Mouse (Mus musculus): Measurements from ENCODE around the gene Lman1l. TPM values are rescaled to one million over a fixed set of nuclear protein-coding genes. Genes with fewer than 3 reads are reported as not detected.

Gene Lman1l
- polyA plus RNA-seq (2012; rRNA removed): not detected in 2 replicates
- not detected in 2 replicates for polyA plus RNA-seq (2014; fragmentation: Nextera tagmentation; extraction: Ambion mirVana)

DNA sequence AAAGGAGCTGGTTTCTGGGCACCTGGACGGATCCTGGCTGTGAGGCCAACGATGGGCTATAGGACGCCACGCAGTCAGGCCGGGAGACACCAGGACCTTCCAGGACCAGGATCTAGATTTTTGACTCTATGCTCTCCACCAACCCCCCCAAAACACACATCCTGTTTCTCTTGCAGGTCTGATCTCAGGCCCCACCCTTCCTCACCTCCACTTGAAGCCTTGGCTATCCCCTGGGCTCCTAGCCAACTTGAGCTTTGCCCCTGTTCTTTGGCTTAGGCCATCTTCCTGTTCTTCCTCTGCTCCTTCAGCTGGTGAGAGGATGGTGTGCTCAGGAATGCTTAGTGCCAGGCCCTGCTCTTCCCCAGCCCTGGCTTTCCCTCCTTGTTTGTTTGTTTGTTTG is at the start of gene Lman1l:
Gene Lman1l, minus strand, starts transcription at position 101 of the 400 bp plus-strand sequence.
- TF ChIP-seq EP300 (IDR thresholded peaks at IDR 0.05; ENCODE audit: low read depth) (no peak), CTCF (IDR thresholded peaks at IDR 0.05; ENCODE audit: low read depth) (no peak)
- ATAC-seq (ENCODE audit: insufficient read depth) (no peak), DNase-seq (ENCODE audit: low read depth in 3 of 3, low spot score in 3 of 3) (no peak)
- H3K27me3 ChIP-seq (ENCODE audit: control insufficient read depth, insufficient read depth, low read length): no peaks in the 10 kb centered on the region
- WGBS (ENCODE audit: insufficient replicate concordance): 81% methylated on average over 5 of the region's 5 CpGs
- no peak within 1 kb of the TSS for H3K4me2 ChIP-seq (ENCODE audit: low read depth)
- no peak within 1 kb of the TSS for H3K4me3 ChIP-seq (ENCODE audit: insufficient read depth in 1 of 2, low read depth in 2 of 2, low read length in 2 of 2)
- H3K27ac ChIP-seq: no peak within 1 kb of the TSS
- H3K9me3 ChIP-seq (ENCODE audit: control insufficient read depth, low read length): no peaks in the 10 kb centered on the region
- H3K9ac ChIP-seq (replicated peaks): no peak within 1 kb of the TSS
- peaks cover 0 to 8% of the 10 kb centered on the region in 2 experiments; a peak in 2 of 4 replicates for H3K4me1 ChIP-seq (replicated peaks; ENCODE audit: control insufficient read depth in 2 of 2, insufficient read depth in 2 of 2, low read length in 1 of 2)
- H3K36me3 ChIP-seq (replicated peaks; ENCODE audit: control insufficient read depth, insufficient read depth, low read depth): no peaks in the 10 kb centered on the region

DNA sequence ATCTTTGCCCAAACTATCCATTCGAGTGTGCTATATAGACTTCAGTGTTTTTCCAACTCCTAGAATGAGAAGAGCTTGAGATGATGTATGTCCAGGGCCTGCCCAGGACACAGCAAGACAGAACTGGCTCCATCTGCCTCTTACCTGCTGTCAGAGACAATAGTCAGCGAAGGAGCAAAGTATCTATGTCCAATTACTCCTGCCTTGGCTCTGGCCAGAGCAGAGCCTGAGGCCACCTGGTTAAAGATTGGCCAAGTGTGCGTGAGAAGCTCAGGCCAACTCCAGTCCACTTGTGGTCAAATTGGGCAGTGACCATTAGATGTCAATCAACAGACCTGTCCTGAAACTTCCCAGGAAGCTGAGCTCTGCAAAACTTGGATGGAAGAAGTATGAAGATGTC is 49.0 kb upstream of the Lman1l start:
- no peak overlapping the region for H3K27ac ChIP-seq
- no peak overlapping the region for H3K9ac ChIP-seq (replicated peaks)
- DNase-seq (ENCODE audit: low read depth in 3 of 3, low spot score in 3 of 3): no peak
- H3K27me3 ChIP-seq (ENCODE audit: control insufficient read depth, insufficient read depth, low read length): no peaks in the 10 kb centered on the region
- H3K4me1 ChIP-seq (replicated peaks; ENCODE audit: control insufficient read depth in 2 of 2, insufficient read depth in 2 of 2, low read length in 1 of 2): peaks cover 0 to 9% of the 10 kb centered on the region in 2 experiments; a peak in 1 of 4 replicates
- H3K4me2 ChIP-seq (ENCODE audit: low read depth): no peak overlapping the region
- 47% methylated on average over 3 of the region's 3 CpGs for WGBS (ENCODE audit: insufficient replicate concordance)
- no peaks in the 10 kb centered on the region for H3K36me3 ChIP-seq (replicated peaks; ENCODE audit: control insufficient read depth, insufficient read depth, low read depth)
- H3K4me3 ChIP-seq (ENCODE audit: insufficient read depth in 1 of 2, low read depth in 2 of 2, low read length in 2 of 2): no peak overlapping the region
- TF ChIP-seq CTCF (IDR thresholded peaks at IDR 0.05; ENCODE audit: low read depth): no peak
- no peak for TF ChIP-seq EP300 (IDR thresholded peaks at IDR 0.05; ENCODE audit: low read depth)
- no peaks in the 10 kb centered on the region for H3K9me3 ChIP-seq (ENCODE audit: control insufficient read depth, low read length)
- peak; percentile 39; the same call in 1 of the 2 replicates for ATAC-seq (ENCODE audit: insufficient read depth)

DNA sequence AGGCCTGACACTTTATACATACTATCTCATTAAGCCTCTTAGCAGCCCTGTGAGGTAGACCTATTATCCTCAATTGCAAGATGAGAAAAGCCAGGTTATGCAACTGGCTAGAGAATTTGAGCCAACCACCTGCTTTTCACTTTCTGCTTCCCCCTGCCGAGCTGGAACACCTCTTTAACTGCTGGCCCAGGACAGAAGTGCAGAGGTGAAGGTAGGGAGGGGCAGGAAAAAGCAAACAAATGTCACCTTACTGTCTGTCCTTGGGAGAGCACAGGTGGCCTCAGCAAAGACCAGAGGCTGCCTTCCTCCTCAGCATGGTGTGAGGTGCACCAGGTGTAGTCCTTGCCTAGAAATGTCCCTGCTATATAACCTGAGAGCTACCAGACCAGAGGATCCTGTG is 47.7 kb upstream of the Lman1l start:
- no peaks in the 10 kb centered on the region for H3K27me3 ChIP-seq (ENCODE audit: control insufficient read depth, insufficient read depth, low read length)
- H3K36me3 ChIP-seq (replicated peaks; ENCODE audit: control insufficient read depth, insufficient read depth, low read depth): no peaks in the 10 kb centered on the region
- no peak for DNase-seq (ENCODE audit: low read depth in 3 of 3, low spot score in 3 of 3)
- H3K27ac ChIP-seq: no peak overlapping the region
- no peak overlapping the region for H3K4me2 ChIP-seq (ENCODE audit: low read depth)
- no peak overlapping the region for H3K9ac ChIP-seq (replicated peaks)
- ATAC-seq (ENCODE audit: insufficient read depth): no peak
- TF ChIP-seq EP300 (IDR thresholded peaks at IDR 0.05; ENCODE audit: low read depth) (no peak), CTCF (IDR thresholded peaks at IDR 0.05; ENCODE audit: low read depth) (no peak)
- WGBS (ENCODE audit: insufficient replicate concordance): 27% methylated on average over 1 of the region's 1 CpGs
- H3K9me3 ChIP-seq (ENCODE audit: control insufficient read depth, low read length): no peaks in the 10 kb centered on the region
- no peak overlapping the region for H3K4me3 ChIP-seq (ENCODE audit: insufficient read depth in 1 of 2, low read depth in 2 of 2, low read length in 2 of 2)
- H3K4me1 ChIP-seq (replicated peaks; ENCODE audit: control insufficient read depth in 2 of 2, insufficient read depth in 2 of 2, low read length in 1 of 2): peaks cover 0 to 9% of the 10 kb centered on the region in 2 experiments; a peak in 1 of 4 replicates

DNA sequence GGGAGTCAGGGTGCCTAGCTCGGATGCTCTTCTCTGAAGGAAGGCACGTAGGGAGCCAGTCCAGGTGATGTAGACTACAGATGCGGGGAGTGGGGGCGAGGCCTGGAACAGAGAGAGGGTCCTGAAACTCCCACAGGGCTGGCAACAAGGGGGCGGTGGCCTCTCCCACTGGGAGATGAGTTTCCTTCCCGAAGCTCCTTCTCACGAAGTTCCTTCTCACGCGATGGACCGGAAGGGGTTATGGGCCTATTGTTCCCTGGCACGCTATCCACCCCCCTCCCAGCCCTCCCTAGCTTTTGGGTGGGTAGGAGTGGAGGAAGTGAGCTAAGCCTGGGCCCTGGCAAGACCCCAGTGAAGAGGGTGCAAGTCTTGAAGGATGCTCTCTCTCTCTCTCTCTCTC is 47.2 kb upstream of the Lman1l start:
- TF ChIP-seq EP300 (IDR thresholded peaks at IDR 0.05; ENCODE audit: low read depth) (no peak), CTCF (IDR thresholded peaks at IDR 0.05; ENCODE audit: low read depth) (no peak)
- Histone ChIP-seq H3K9ac (replicated peaks) (no peak overlapping the region), H3K4me1 (replicated peaks; ENCODE audit: control insufficient read depth in 2 of 2, insufficient read depth in 2 of 2, low read length in 1 of 2) (peaks cover 0 to 9% of the 10 kb centered on the region in 2 experiments; a peak in 1 of 4 replicates), H3K4me3 (ENCODE audit: insufficient read depth in 1 of 2, low read depth in 2 of 2, low read length in 2 of 2) (no peak overlapping the region), H3K9me3 (ENCODE audit: control insufficient read depth, low read length) (no peaks in the 10 kb centered on the region), H3K27ac (no peak overlapping the region), H3K36me3 (replicated peaks; ENCODE audit: control insufficient read depth, insufficient read depth, low read depth) (no peaks in the 10 kb centered on the region), H3K4me2 (ENCODE audit: low read depth) (no peak overlapping the region), H3K27me3 (ENCODE audit: control insufficient read depth, insufficient read depth, low read length) (no peaks in the 10 kb centered on the region)
- 54% methylated on average over 11 of the region's 11 CpGs for WGBS (ENCODE audit: insufficient replicate concordance)
- no peak for ATAC-seq (ENCODE audit: insufficient read depth)
- no peak for DNase-seq (ENCODE audit: low read depth in 3 of 3, low spot score in 3 of 3)

DNA sequence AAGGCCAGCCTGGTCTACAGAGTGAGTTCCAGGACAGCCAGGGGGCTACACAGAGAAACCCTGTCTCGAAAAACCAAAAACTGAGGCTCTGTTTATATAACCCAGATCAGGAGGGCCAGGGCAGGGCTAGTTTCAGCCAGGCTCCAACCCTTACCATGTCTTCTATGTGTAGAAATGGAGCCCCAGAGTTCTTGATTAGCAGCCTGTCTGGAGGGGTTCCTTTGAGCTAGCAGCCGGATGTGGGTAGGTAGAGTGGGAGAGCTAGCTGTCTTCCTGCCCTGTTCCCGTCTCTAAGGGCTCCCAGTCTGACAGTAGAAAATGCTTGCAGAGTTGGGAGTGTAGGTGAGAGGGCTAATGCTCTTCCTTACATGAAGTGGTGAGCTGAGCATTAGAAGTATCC is 46.6 kb upstream of the Lman1l start:
- Histone ChIP-seq H3K4me2 (ENCODE audit: low read depth) (no peak overlapping the region), H3K9me3 (ENCODE audit: control insufficient read depth, low read length) (no peaks in the 10 kb centered on the region), H3K27me3 (ENCODE audit: control insufficient read depth, insufficient read depth, low read length) (no peaks in the 10 kb centered on the region), H3K4me3 (ENCODE audit: insufficient read depth in 1 of 2, low read depth in 2 of 2, low read length in 2 of 2) (no peak overlapping the region), H3K27ac (no peak overlapping the region), H3K36me3 (replicated peaks; ENCODE audit: control insufficient read depth, insufficient read depth, low read depth) (no peaks in the 10 kb centered on the region), H3K9ac (replicated peaks) (no peak overlapping the region), H3K4me1 (replicated peaks; ENCODE audit: control insufficient read depth in 2 of 2, insufficient read depth in 2 of 2, low read length in 1 of 2) (peaks cover 0 to 9% of the 10 kb centered on the region in 2 experiments; a peak in 1 of 4 replicates)
- TF ChIP-seq EP300 (IDR thresholded peaks at IDR 0.05; ENCODE audit: low read depth) (no peak), CTCF (IDR thresholded peaks at IDR 0.05; ENCODE audit: low read depth) (no peak)
- DNase-seq (ENCODE audit: low read depth in 3 of 3, low spot score in 3 of 3) (no peak), ATAC-seq (ENCODE audit: insufficient read depth) (no peak)
- WGBS (ENCODE audit: insufficient replicate concordance): 44% methylated on average over 3 of the region's 3 CpGs
